Mouse (Mus musculus) stomach, postnatal 0 days (tissue): ENCODE measurements around the gene Pomt1.

Experiments used
- CTCF ChIP-seq: IDR thresholded peaks from 2 replicates; pipeline ENCODE4 v1.5.1; 2016; ENCODE audit warnings: antibody characterized with exemption, low read depth, mild to moderate bottlenecking, moderate library complexity
- EP300 ChIP-seq: optimal IDR thresholded peaks from 2 replicates; pipeline ENCODE3; 2016; ENCODE audit warnings: antibody characterized with exemption

GRCm38 (mm10) chr2:32218113-32218512, 18.3 kb upstream of the Pomt1 start:
- TF ChIP-seq CTCF (no peak), EP300 (no peak)
